Mouse (Mus musculus) forebrain, postnatal 0 days (tissue): ENCODE data around the gene Ampd3. TPM values are rescaled to one million over a fixed set of nuclear protein-coding genes. Genes with fewer than 3 reads are reported as not detected.

Source experiments
- ATAC-seq: fragments of 200-750 bp; cut with Nextera tagmentation; 2 replicates; pipeline ENCODE4 v1.8.0; 2017; ENCODE audit warnings: mild to moderate bottlenecking, moderate library complexity
- DNase-seq: peaks from one replicate; pipeline ENCODE4 v3.0.0-alpha.2; 2015
- H3K27ac ChIP-seq: fragments of 300-500 bp; sonication (generic); 2 replicates; pipeline ENCODE4 v1.5.1; 2014; ENCODE audit warnings: low read depth, mild to moderate bottlenecking, antibody characterized with exemption, low read length, moderate library complexity, mixed read lengths
- H3K27me3 ChIP-seq: fragments of 300-500 bp; sonication (generic); 2 replicates; pipeline ENCODE4 v1.6.1; 2014; ENCODE audit warnings: mild to moderate bottlenecking, low read length, mixed read lengths; ENCODE audit not compliant: insufficient read depth
- H3K36me3 ChIP-seq: fragments of 300-500 bp; sonication (generic); 2 replicates; pipeline ENCODE4 v1.6.1; 2014; ENCODE audit warnings: mild to moderate bottlenecking, moderate library complexity; ENCODE audit not compliant: insufficient read depth
- H3K4me1 ChIP-seq: fragments of 300-500 bp; sonication (generic); 2 replicates; pipeline ENCODE4 v1.6.1; 2014; ENCODE audit warnings: antibody characterized with exemption; ENCODE audit not compliant: insufficient read depth
- H3K4me2 ChIP-seq: fragments of 300-500 bp; sonication (generic); 2 replicates; pipeline ENCODE4 v1.6.1; 2014; ENCODE audit warnings: low read depth, mild to moderate bottlenecking, moderate library complexity
- H3K4me3 ChIP-seq: fragments of 300-500 bp; sonication (generic); 2 replicates; pipeline ENCODE4 v1.5.1; 2014; ENCODE audit warnings: low read depth, low read length, mixed read lengths
- H3K9ac ChIP-seq: fragments of 300-500 bp; sonication (generic); 2 replicates; pipeline ENCODE4 v1.6.1; 2014; ENCODE audit warnings: mild to moderate bottlenecking
- H3K9me3 ChIP-seq: fragments of 300-500 bp; sonication (generic); 2 replicates; pipeline ENCODE4 v1.6.1; 2016; ENCODE audit warnings: low read length
- CTCF ChIP-seq: sonication (generic); IDR thresholded peaks from 2 replicates; pipeline ENCODE4 v1.5.1; 2016; ENCODE audit warnings: antibody characterized with exemption, control low read depth, low read depth
- WGBS: fragments of 180-500 bp; shearing (Covaris S2); extraction: QIAGEN DNeasy Blood & Tissue Kit; methylation state at CpG from one replicate; pipeline ENCODE4 v1.1.7; 2014; 5-methylcytosine and 5-hydroxymethylcytosine counted together
- microRNA-seq, 2 experiments: library from miRNA; unstranded; fragments of <30 nt; microRNA quantifications; one replicate each; pipeline ENCODE4; 2016
- polyA plus RNA-seq: library from polyadenylated mRNA; unstranded; fragments of >200 nt; fragmentation: Nextera tagmentation; extraction: Ambion mirVana; gene quantifications from 2 replicates; pipeline ENCODE4 v1.2.1, GENCODE M21; 2015
- total RNA-seq: library from RNA; depleted of rRNA; stranded (reverse); fragments of >200 nt; gene quantifications from 2 replicates; pipeline ENCODE4 v1.2.3, GENCODE M21; 2014; rRNA removed

Ampd3 gene
- total and polyA plus RNA-seq, 2 experiments from 2014 or later = 8.6 to 11.0 TPM

DNA sequence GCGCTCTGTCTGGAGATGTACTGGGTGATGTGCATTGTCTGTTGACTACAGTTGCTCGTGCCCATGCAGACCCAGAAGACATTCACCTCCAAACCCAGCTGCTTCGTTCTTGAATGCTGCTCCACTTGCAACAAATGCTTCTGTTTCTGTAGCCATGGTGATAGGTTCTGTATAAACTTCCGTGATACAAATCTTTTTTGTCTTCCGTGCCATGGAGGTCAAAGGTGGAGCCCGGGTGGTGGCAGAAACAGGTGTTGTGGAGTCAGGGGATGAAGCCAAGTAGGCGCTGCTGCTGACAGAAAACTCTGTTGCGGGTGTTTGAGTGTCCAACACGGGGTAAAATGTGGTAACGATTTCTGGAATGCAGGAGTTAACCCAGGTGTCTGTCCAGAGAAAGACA, 85.6 kb downstream of the Ampd3 start:
- ATAC-seq (no peak), DNase-seq (no peak)
- TF ChIP-seq CTCF = no peak
- Histone ChIP-seq H3K27me3 (no peaks in the 10 kb centered on the region), H3K36me3 (no peaks in the 10 kb centered on the region), H3K9ac (no peak overlapping the region), H3K4me2 (no peak overlapping the region), H3K4me3 (no peak overlapping the region), H3K9me3 (no peaks in the 10 kb centered on the region), H3K27ac (no peak overlapping the region), H3K4me1 (peaks cover 13% of the 10 kb centered on the region; the same call in 1 of the 2 replicates)
- WGBS = 64% methylated on average over 10 of the region's 10 CpGs

GRCm38 (mm10) chr7:110854519-110854918, 86.5 kb downstream of the Ampd3 start:
- H3K27ac ChIP-seq = no peak overlapping the region
- H3K4me3 ChIP-seq = no peak overlapping the region
- H3K36me3 ChIP-seq = no peaks in the 10 kb centered on the region
- no peak overlapping the region for H3K9ac ChIP-seq
- peak; percentile 58; the same call in 1 of the 2 replicates for ATAC-seq
- H3K4me1 ChIP-seq = peaks cover 13% of the 10 kb centered on the region; the same call in 1 of the 2 replicates
- DNase-seq = peak; percentile 13
- no peaks in the 10 kb centered on the region for H3K9me3 ChIP-seq
- H3K4me2 ChIP-seq = no peak overlapping the region
- WGBS = 46% methylated on average over 3 of the region's 3 CpGs
- no peaks in the 10 kb centered on the region for H3K27me3 ChIP-seq
- TF ChIP-seq CTCF = no peak

DNA sequence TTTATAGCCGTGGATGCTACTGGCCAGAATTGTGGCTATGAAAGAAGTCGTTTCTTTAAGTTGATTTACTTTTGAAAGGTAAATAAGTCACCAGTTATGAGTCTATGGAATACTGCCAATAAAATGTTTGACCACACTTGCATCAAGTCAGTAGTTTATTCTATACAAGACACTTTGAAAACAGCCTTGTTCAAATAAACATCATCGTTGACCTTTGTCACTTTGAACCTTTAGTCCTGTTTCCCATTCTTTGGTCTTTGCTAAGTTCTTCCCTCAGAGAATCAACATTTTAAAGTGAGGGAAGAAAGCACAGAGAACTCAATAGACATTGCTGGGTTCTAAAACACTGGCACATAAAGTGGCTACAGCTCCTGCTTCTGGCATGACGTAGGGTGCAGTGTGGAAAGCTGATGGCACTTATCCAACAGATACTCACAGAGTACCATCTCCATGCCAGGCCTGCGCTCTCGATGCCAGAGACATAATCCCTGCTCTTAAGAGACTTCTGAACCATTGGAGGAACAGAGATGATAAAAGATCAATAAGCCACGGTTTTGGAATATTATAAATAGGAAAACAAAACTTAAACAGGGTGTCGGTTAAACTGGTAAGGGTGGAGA, 87.0 kb downstream of the Ampd3 start:
- no peak overlapping the region for H3K9ac ChIP-seq
- H3K27me3 ChIP-seq = no peaks in the 10 kb centered on the region
- no peaks in the 10 kb centered on the region for H3K36me3 ChIP-seq
- H3K4me1 ChIP-seq = peaks cover 13% of the 10 kb centered on the region; the same call in 1 of the 2 replicates
- H3K9me3 ChIP-seq = no peaks in the 10 kb centered on the region
- ATAC-seq (peak; percentile 59), DNase-seq (peak; percentile 40)
- H3K27ac ChIP-seq = no peak overlapping the region
- TF ChIP-seq CTCF = no peak
- no peak overlapping the region for H3K4me2 ChIP-seq
- no peak overlapping the region for H3K4me3 ChIP-seq
- 65% methylated on average over 8 of the region's 8 CpGs for WGBS

DNA sequence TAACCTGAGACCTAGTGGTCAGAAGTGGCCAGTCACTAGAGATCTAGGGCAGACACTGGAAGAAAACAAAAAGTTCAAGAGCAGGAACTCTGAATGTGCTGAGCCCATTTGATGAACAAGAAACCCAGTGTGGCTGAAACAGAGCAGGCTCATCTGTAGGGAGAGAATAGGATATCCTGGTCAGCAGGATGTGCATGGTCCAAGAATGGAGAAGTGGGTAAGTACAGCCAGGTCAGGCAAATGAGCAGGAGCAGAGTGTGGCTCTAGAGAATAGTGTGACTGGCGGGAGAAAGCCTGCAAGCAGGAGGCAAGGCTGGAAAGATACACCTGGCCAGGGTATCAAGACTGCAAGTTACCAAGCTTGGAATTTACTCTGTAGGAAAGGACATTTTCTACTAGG, 87.6 kb downstream of the Ampd3 start:
- no peaks in the 10 kb centered on the region for H3K36me3 ChIP-seq
- H3K4me1 ChIP-seq = peaks cover 13% of the 10 kb centered on the region; the same call in 1 of the 2 replicates
- 73% methylated on average over 1 of the region's 1 CpGs for WGBS
- H3K27ac ChIP-seq = no peak overlapping the region
- no peak overlapping the region for H3K4me3 ChIP-seq
- no peak for TF ChIP-seq CTCF
- H3K27me3 ChIP-seq = no peaks in the 10 kb centered on the region
- no peak overlapping the region for H3K9ac ChIP-seq
- H3K4me2 ChIP-seq = no peak overlapping the region
- no peaks in the 10 kb centered on the region for H3K9me3 ChIP-seq
- DNase-seq (no peak), ATAC-seq (no peak)

DNA sequence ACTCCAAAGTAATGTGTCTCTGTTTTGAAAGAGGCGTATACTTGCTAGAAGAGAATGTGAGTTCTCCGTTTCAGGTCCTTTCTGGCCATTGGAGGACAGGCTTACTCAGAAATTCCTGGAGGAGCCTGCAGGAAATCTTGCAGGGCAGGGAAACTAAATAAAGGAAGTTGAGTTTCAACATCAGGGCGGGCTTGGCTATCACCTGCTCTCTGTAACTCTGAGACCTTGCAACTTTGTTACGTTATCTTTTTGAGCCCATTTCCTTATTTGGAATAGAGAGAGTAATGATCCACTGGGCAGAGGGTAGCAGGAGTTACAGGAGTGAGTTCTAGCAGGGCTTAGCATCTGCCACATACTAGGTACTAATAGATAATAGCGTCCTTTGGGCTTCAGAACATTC, 92.1 kb downstream of the Ampd3 start:
- WGBS = 80% methylated on average over 5 of the region's 5 CpGs
- ATAC-seq = no peak

More for the DNA sequence above, 92.1 kb downstream of the Ampd3 start:
- Histone ChIP-seq H3K4me1 (peaks cover under 1% of the 10 kb centered on the region; the same call in 1 of the 2 replicates), H3K9ac (no peak overlapping the region), H3K36me3 (no peaks in the 10 kb centered on the region), H3K27ac (no peak overlapping the region), H3K4me2 (no peak overlapping the region), H3K4me3 (no peak overlapping the region), H3K27me3 (no peaks in the 10 kb centered on the region), H3K9me3 (no peaks in the 10 kb centered on the region)
- no peak for DNase-seq
- no peak for TF ChIP-seq CTCF

Small RNA genes lying within 50 kb of the gene (microRNA-seq; reads per million reads assigned to microRNA genes)
- gene Gm47282 = 0 reads per million in 2 experiments

Other genes starting within 250 kb of the Ampd3 start
- gene Sbf2, start 153.3 kb upstream of the Ampd3 start, total RNA-seq = 74.2 and 88.3 TPM in 2 replicates
- 25.6 and 43.3 TPM in 2 replicates for gene Sbf2, start 153.3 kb upstream of the Ampd3 start, polyA plus RNA-seq
- gene Adm, start 140.5 kb upstream of the Ampd3 start, total RNA-seq = 1.9 and 2.0 TPM in 2 replicates
- gene Adm, start 140.5 kb upstream of the Ampd3 start, polyA plus RNA-seq = 1.3 and 2.1 TPM in 2 replicates
- gene Rnf141, start 76.3 kb downstream of the Ampd3 start, total RNA-seq = 81.8 and 98.9 TPM in 2 replicates
- gene Rnf141, start 76.3 kb downstream of the Ampd3 start, polyA plus RNA-seq = 38.6 and 44.9 TPM in 2 replicates
- 8.4 and 12.3 TPM in 2 replicates for gene Lyve1, start 95.0 kb downstream of the Ampd3 start, total RNA-seq
- gene Lyve1, start 95.0 kb downstream of the Ampd3 start, polyA plus RNA-seq = 5.8 and 6.6 TPM in 2 replicates
- gene Mrvi1, start 214.3 kb downstream of the Ampd3 start, total RNA-seq = 2.7 and 2.8 TPM in 2 replicates
- 0.25 and 0.44 TPM in 2 replicates for gene Mrvi1, start 214.3 kb downstream of the Ampd3 start, polyA plus RNA-seq